Mouse (Mus musculus): Measurements from ENCODE around the gene Gm28308. TPM values are rescaled to one million over a fixed set of nuclear protein-coding genes. Genes with fewer than 3 reads are reported as not detected.
A peak's percentile ranks its signal among the peaks of the same experiment; 100 is the strongest.

Gene Gm28308
- polyA plus RNA-seq, 1 experiment from 2014 or later: not detected

GRCm38 (mm10) chr6:52190410-52190809 is 22.7 kb downstream of the Gm28308 start:
- Histone ChIP-seq H3K4me1 (ENCODE audit: control insufficient read depth, insufficient read depth, low read length) (peaks cover 62% of the 10 kb centered on the region), H3K9me3 (ENCODE audit: control insufficient read depth, low read length) (no peaks in the 10 kb centered on the region), H3K4me3 (ENCODE audit: low read depth, low read length) (peak overlapping the region; percentile 85), H3K36me3 (ENCODE audit: control insufficient read depth, insufficient read depth, low read length) (peaks cover 2% of the 10 kb centered on the region; the same call in 1 of the 2 replicates), H3K4me2 (ENCODE audit: low read depth) (peak overlapping the region; percentile 92), H3K9ac (ENCODE audit: low read length) (peak overlapping the region; percentile 97), H3K27ac (ENCODE audit: low read depth, low read length) (peak overlapping the region; percentile 100), H3K27me3 (ENCODE audit: control insufficient read depth, insufficient read depth, low read length) (no peaks in the 10 kb centered on the region)
- under 1% methylated on average over 23 of the region's 23 CpGs for WGBS
- no peak for ATAC-seq (ENCODE audit: insufficient read depth, low FRiP score, low TSS enrichment)
- DNase-seq (ENCODE audit: low spot score): peak; percentile 61

GRCm38 (mm10) chr6:52189909-52190308 is 23.2 kb downstream of the Gm28308 start:
- Histone ChIP-seq H3K27me3 (ENCODE audit: control insufficient read depth, insufficient read depth, low read length) (no peaks in the 10 kb centered on the region), H3K4me3 (ENCODE audit: low read depth, low read length) (peak overlapping the region; percentile 85), H3K36me3 (ENCODE audit: control insufficient read depth, insufficient read depth, low read length) (peaks cover 2% of the 10 kb centered on the region; the same call in 1 of the 2 replicates), H3K9ac (ENCODE audit: low read length) (peak overlapping the region; percentile 97), H3K4me1 (ENCODE audit: control insufficient read depth, insufficient read depth, low read length) (peaks cover 63% of the 10 kb centered on the region), H3K4me2 (ENCODE audit: low read depth) (peak overlapping the region; percentile 92), H3K9me3 (ENCODE audit: control insufficient read depth, low read length) (no peaks in the 10 kb centered on the region), H3K27ac (ENCODE audit: low read depth, low read length) (peak overlapping the region; percentile 100)
- no peak for ATAC-seq (ENCODE audit: insufficient read depth, low FRiP score, low TSS enrichment)
- WGBS: 10% methylated on average over 8 of the region's 8 CpGs
- DNase-seq (ENCODE audit: low spot score): peak; percentile 41

DNA sequence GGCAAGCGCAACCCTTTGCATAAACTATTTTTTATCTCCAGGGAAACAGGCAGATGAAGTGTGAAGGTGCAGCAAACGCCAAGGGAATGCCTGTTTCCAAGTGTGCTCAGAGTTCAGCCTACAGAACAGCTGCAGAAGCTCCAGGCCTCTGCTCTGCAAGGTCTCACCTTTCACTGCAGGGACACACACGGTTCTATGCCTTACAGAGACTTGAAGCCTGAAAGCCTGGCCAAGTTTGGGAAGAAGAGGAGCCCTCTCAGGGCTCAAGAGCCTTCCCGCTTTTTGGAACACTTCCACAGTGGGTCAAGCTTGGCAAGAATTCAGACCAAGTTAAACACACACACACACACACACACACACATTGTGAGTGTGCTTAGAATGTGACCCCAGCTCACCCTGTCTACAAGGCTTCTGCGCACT is 24.0 kb downstream of the Gm28308 start:
- Histone ChIP-seq H3K4me2 (ENCODE audit: low read depth) (peak overlapping the region; percentile 92), H3K36me3 (ENCODE audit: control insufficient read depth, insufficient read depth, low read length) (peaks cover 2% of the 10 kb centered on the region; the same call in 1 of the 2 replicates), H3K9ac (ENCODE audit: low read length) (peak overlapping the region; percentile 97), H3K9me3 (ENCODE audit: control insufficient read depth, low read length) (no peaks in the 10 kb centered on the region), H3K4me3 (ENCODE audit: low read depth, low read length) (peak overlapping the region; percentile 85), H3K27me3 (ENCODE audit: control insufficient read depth, insufficient read depth, low read length) (no peaks in the 10 kb centered on the region), H3K4me1 (ENCODE audit: control insufficient read depth, insufficient read depth, low read length) (peaks cover 71% of the 10 kb centered on the region), H3K27ac (ENCODE audit: low read depth, low read length) (peak overlapping the region; percentile 100)
- peak; percentile 47 for DNase-seq (ENCODE audit: low spot score)
- 14% methylated on average over 5 of the region's 5 CpGs for WGBS
- no peak for ATAC-seq (ENCODE audit: insufficient read depth, low FRiP score, low TSS enrichment)

GRCm38 (mm10) chr6:52186500-52186899 is 26.6 kb downstream of the Gm28308 start:
- peaks cover 2% of the 10 kb centered on the region; the same call in 1 of the 2 replicates for H3K36me3 ChIP-seq (ENCODE audit: control insufficient read depth, insufficient read depth, low read length)
- H3K27ac ChIP-seq (ENCODE audit: low read depth, low read length): peak overlapping the region; percentile 100
- DNase-seq (ENCODE audit: low spot score): peak; percentile 25
- H3K9me3 ChIP-seq (ENCODE audit: control insufficient read depth, low read length): no peaks in the 10 kb centered on the region
- H3K4me2 ChIP-seq (ENCODE audit: low read depth): peak overlapping the region; percentile 92; the same call in 1 of the 2 replicates
- no peak overlapping the region for H3K4me3 ChIP-seq (ENCODE audit: low read depth, low read length)
- no peak for ATAC-seq (ENCODE audit: insufficient read depth, low FRiP score, low TSS enrichment)
- H3K9ac ChIP-seq (ENCODE audit: low read length): peak overlapping the region; percentile 37; the same call in 1 of the 2 replicates
- no peaks in the 10 kb centered on the region for H3K27me3 ChIP-seq (ENCODE audit: control insufficient read depth, insufficient read depth, low read length)
- peaks cover 85% of the 10 kb centered on the region for H3K4me1 ChIP-seq (ENCODE audit: control insufficient read depth, insufficient read depth, low read length)
- WGBS: 30% methylated on average over 1 of the region's 1 CpGs

GRCm38 (mm10) chr6:52185834-52186233 is 27.3 kb downstream of the Gm28308 start:
- no peak for DNase-seq (ENCODE audit: low spot score)
- peak overlapping the region; percentile 92; the same call in 1 of the 2 replicates for H3K27ac ChIP-seq (ENCODE audit: low read depth, low read length)
- peaks cover 91% of the 10 kb centered on the region for H3K4me1 ChIP-seq (ENCODE audit: control insufficient read depth, insufficient read depth, low read length)
- no peaks in the 10 kb centered on the region for H3K9me3 ChIP-seq (ENCODE audit: control insufficient read depth, low read length)
- H3K27me3 ChIP-seq (ENCODE audit: control insufficient read depth, insufficient read depth, low read length): no peaks in the 10 kb centered on the region
- no peak for ATAC-seq (ENCODE audit: insufficient read depth, low FRiP score, low TSS enrichment)
- peaks cover 2% of the 10 kb centered on the region; the same call in 1 of the 2 replicates for H3K36me3 ChIP-seq (ENCODE audit: control insufficient read depth, insufficient read depth, low read length)
- WGBS: 17% methylated on average over 3 of the region's 3 CpGs
- peak overlapping the region; percentile 2; the same call in 1 of the 2 replicates for H3K9ac ChIP-seq (ENCODE audit: low read length)
- peak overlapping the region; percentile 78 for H3K4me2 ChIP-seq (ENCODE audit: low read depth)
- peak overlapping the region; percentile 17; the same call in 1 of the 2 replicates for H3K4me3 ChIP-seq (ENCODE audit: low read depth, low read length)

DNA sequence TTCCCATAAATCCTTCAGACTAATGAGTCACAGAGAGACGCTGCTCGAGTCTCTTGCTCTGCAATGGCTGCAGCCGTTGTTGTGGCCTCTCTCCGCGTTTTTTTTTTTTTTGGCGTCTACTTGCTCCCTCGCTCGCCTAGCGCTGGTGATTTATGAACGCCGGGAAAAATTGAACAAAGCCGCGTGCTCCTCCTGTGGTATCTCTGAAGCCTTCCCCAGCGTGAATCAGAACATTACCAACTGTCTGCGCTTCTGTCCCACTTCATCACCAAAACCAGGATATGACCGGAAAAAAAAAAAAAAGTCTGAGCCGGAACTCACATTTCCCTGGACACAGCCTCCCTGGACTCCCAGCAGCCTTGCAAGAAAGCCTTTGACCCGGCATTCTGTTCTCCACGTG is 27.9 kb downstream of the Gm28308 start:
- Histone ChIP-seq H3K27me3 (ENCODE audit: control insufficient read depth, insufficient read depth, low read length) (no peaks in the 10 kb centered on the region), H3K27ac (ENCODE audit: low read depth, low read length) (peak overlapping the region; percentile 92), H3K36me3 (ENCODE audit: control insufficient read depth, insufficient read depth, low read length) (peaks cover 2% of the 10 kb centered on the region; the same call in 1 of the 2 replicates), H3K4me3 (ENCODE audit: low read depth, low read length) (peak overlapping the region; percentile 17), H3K9ac (ENCODE audit: low read length) (peak overlapping the region; percentile 30), H3K4me1 (ENCODE audit: control insufficient read depth, insufficient read depth, low read length) (peaks cover 95% of the 10 kb centered on the region), H3K9me3 (ENCODE audit: control insufficient read depth, low read length) (no peaks in the 10 kb centered on the region), H3K4me2 (ENCODE audit: low read depth) (peak overlapping the region; percentile 78)
- ATAC-seq (ENCODE audit: insufficient read depth, low FRiP score, low TSS enrichment) (no peak), DNase-seq (ENCODE audit: low spot score) (peak; percentile 80)
- WGBS: under 1% methylated on average over 19 of the region's 19 CpGs

GRCm38 (mm10) chr6:52184668-52185067 is 28.5 kb downstream of the Gm28308 start:
- Histone ChIP-seq H3K27ac (ENCODE audit: low read depth, low read length) (peak overlapping the region; percentile 92), H3K36me3 (ENCODE audit: control insufficient read depth, insufficient read depth, low read length) (no peaks in the 10 kb centered on the region), H3K27me3 (ENCODE audit: control insufficient read depth, insufficient read depth, low read length) (no peaks in the 10 kb centered on the region), H3K4me1 (ENCODE audit: control insufficient read depth, insufficient read depth, low read length) (peaks cover 93% of the 10 kb centered on the region), H3K9me3 (ENCODE audit: control insufficient read depth, low read length) (no peaks in the 10 kb centered on the region), H3K4me3 (ENCODE audit: low read depth, low read length) (peak overlapping the region; percentile 17), H3K9ac (ENCODE audit: low read length) (peak overlapping the region; percentile 59), H3K4me2 (ENCODE audit: low read depth) (peak overlapping the region; percentile 78)
- DNase-seq (ENCODE audit: low spot score): peak; percentile 62
- 0 out of 2 replicates have a peak, but pooled peaks have one; percentile 2 for ATAC-seq (ENCODE audit: insufficient read depth, low FRiP score, low TSS enrichment)
- 4% methylated on average over 6 of the region's 6 CpGs for WGBS

DNA sequence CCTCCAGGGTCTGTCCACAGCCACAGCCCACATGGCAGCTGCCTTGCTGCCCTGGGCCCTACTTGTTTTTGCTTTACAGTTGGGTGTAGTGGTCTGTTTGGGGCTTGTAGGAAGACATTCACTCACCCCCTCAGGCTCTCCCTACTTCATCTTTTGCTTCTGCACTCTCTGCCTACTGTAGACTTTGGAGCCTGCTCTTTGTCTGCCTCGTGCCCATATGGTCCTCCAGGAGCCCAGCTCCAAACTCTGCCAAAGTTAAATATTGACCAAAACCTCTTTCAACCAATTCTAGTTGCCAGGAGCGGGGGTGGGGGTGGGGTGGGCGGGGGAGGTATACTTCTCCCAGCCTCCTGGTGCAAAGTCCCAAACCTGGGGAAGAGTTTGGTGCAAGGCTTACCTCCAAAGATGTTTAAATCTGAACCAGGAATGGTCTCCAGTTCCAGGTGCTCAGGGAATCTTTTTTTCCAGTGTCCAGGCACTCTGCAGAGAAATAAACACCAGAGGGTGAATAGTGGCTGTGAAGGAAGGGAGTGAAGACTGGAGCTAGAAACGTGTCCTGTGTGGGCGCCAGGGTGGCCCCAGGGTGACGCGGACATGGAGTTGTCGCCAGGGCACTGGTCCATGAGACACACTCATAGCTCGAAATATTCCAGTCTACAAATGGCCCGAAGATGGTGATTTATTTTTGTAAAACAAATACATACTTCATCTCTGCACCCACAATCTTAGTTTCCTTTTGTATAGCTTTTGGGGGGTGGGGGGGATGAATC is 29.6 kb downstream of the Gm28308 start:
- peak overlapping the region; percentile 92 for H3K27ac ChIP-seq (ENCODE audit: low read depth, low read length)
- no peaks in the 10 kb centered on the region for H3K36me3 ChIP-seq (ENCODE audit: control insufficient read depth, insufficient read depth, low read length)
- no peaks in the 10 kb centered on the region for H3K9me3 ChIP-seq (ENCODE audit: control insufficient read depth, low read length)
- 11% methylated on average over 10 of the region's 10 CpGs for WGBS
- ATAC-seq (ENCODE audit: insufficient read depth, low FRiP score, low TSS enrichment) (no peak), DNase-seq (ENCODE audit: low spot score) (peak; percentile 27)
- H3K9ac ChIP-seq (ENCODE audit: low read length): peak overlapping the region; percentile 59
- H3K4me1 ChIP-seq (ENCODE audit: control insufficient read depth, insufficient read depth, low read length): peaks cover 86% of the 10 kb centered on the region
- peak overlapping the region; percentile 16 for H3K4me3 ChIP-seq (ENCODE audit: low read depth, low read length)
- H3K27me3 ChIP-seq (ENCODE audit: control insufficient read depth, insufficient read depth, low read length): no peaks in the 10 kb centered on the region
- peak overlapping the region; percentile 78 for H3K4me2 ChIP-seq (ENCODE audit: low read depth)

All from neural tube, embryonic 11.5 days (tissue).